Mouse (Mus musculus) MEL-GATA-1-ER (cell line): ENCODE data around the gene Calhm3.
"Not testable (repeated sequence)": the region's sequence is repeated elsewhere in the genome, so short reads cannot be mapped to it uniquely, and the experiment has no call there.

Experiments
- DNase-seq: peaks from one replicate; pipeline ENCODE4 v3.0.0-alpha.2; 2012; ENCODE audit warnings: low read depth; ENCODE audit errors: extremely low read depth

Calhm3 gene

DNA sequence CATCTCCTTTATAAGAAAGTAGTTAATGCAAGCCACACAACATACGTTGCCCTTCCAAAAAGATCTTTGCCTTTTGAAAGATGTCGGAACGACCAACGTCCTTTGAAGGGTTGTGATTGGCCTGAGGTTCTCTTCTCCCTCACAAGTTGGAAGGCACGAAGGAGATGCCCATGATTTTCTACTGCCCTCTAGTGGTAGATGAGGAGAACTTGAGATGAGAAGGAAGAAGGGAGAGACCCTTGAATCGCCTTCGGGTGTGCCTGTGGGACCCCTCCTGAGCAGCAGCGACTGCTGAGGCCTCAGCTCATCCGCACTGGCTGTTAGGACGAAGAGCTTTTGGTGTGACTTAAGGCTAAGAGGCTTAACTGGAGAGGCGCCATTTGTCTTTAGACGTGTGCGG, 10.7 kb upstream of the Calhm3 start:
- DNase-seq, result peak; percentile 88

DNA sequence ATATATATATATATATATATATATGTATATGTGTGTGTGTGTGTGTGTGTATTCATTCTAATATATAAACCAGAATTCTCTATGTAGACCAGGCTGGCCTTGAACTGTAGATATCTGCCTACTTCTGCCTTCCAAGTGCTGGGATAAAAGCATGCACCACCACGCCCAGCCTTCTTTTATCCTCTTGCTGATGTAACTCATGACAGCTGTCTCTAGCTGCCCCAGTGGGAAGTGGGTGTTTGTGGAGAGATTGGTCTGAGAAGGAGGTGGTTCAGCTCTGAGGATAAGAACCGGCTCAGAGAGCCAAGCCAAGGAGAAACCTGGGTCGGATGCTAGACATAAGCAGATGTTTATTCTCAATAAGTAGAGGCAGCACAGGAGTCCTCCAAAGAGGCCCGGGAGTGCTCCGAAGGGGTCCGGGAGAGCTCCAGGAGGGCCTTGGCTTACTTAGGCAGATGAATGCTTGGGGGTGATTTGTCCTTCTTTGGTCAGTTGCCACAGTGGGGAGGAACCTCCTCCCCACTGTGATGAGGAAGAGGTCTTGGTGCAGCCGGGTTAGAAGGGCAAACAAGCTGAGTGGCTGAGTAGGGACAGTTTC, 10.2 kb upstream of the Calhm3 start:
- peak; percentile 77 for DNase-seq

- DNase-seq, result no peak
Observed at GRCm38 (mm10) chr19:47166758-47167157, 9.2 kb upstream of the Calhm3 start.

GRCm38 (mm10) chr19:47163176-47163744, 5.7 kb upstream of the Calhm3 start:
- no peak for DNase-seq

GRCm38 (mm10) chr19:47161669-47162068, 4.1 kb upstream of the Calhm3 start:
- no peak for DNase-seq

DNA sequence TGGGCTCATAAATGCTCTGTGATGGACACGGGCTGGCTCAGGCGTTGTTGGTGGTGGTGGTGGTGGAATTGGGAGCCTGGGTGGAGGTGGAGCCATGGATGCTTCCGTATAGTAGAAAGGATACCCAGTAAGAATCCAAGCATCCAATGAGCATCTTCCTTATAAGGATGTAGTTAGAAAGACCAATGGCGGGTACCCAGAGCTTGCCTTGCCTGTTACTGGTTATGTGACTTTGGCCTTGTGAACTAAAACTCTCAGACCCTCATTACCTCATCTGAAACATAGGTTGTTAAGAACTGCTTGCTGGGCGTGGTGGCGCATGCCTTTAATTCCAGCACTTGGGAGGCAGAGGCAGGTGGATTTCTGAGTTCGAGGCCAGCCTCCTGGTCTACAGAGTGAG, 3.8 kb downstream of the Calhm3 start:
- no peak for DNase-seq

DNA sequence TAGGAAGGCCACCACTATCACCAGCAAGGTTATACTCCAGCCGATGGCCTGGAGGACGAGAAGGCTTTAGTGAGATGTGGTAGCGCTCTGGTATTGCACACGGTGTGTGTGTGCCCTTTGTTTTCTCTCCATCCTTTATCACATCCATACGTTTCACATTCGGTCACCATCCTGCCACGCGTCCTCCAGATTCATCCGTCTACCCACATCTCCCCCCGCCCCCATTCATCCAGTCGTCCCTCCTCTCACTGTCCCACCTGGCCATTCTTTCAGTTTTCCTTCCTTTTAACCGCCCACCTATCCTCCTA, 5.5 kb downstream of the Calhm3 start:
- DNase-seq, result no peak

DNA sequence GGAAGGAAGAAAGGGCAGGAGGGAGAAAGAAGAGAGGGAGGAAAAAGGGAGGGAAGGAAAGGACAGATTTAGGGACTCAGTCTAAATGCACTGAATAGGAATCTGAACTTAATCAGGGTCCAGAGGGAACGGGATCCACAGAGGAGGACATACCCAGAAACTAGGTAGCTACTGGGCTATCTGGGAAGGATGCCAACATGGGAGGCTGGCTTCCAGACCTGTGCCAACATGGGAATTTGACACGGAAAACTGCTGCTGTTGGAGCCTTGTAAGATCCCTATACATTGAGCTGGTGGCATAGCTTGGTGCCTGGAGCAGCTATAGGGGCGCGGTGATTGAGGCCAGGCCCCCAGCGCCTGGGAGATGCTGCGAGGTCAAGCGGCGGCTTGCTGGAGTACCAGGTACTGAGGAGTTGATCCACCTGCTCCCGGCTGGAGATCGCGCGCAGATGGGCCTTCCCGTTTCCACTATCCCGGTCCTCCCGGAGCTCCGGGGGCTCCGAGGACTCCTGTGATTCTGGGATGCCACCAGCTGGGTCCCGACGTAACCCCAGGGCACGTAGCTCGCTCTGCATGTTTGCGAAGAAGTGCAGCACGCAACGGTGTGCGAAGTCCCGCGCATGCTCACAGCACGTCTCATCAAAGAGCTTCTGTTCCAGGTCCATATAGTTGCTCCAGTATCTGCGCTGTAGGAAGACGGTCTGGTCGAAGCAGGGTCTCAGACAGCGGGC, 6.1 kb downstream of the Calhm3 start:
- no peak for DNase-seq

DNA sequence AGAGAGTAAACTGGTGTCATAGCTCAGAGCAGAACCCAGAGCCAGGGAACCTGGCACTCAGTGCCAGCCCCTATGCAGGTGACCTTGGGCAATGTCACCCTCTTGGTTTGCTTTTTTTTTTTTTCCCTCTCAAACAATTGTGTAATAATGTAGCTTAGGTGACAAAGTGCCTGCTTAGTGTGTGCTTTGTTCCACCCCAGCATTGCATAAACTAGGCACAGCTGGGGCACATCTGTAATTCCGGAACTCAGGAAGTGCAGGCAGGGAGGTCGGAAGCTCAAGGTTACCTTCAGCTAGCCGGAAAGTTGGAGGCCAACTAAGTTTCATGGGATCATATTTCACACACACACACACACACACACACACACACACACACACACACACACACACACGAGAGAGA, 7.7 kb downstream of the Calhm3 start:
- DNase-seq, result no peak

DNA sequence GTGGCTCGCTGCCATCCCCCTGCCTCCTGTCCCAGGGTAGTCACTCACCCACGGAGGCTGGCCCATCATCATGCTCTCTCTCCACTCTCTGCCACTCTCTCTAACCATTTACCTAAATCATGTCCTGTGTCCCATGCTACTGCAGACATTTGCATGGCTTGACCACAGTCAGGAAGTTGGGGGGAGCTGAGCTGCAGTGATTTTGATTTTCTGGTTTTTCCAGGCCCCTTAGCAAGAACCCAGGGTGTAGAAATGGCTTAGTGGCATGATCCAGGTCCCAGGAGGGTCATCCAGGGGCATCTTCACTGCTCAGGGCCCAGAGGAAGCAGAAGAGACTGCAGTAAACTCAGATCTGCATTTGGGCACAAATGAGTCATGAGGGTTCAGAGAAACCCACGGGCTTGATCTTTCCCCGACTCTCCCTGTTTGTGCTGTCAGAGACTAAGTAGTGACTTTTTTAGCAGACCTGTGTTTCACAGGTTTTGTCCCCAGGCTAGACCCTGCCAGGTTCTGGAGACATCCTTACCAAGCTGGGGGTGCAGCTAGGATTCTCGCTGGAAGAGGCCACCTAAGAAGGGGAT, 9.2 kb downstream of the Calhm3 start:
- DNase-seq, result no peak

DNA sequence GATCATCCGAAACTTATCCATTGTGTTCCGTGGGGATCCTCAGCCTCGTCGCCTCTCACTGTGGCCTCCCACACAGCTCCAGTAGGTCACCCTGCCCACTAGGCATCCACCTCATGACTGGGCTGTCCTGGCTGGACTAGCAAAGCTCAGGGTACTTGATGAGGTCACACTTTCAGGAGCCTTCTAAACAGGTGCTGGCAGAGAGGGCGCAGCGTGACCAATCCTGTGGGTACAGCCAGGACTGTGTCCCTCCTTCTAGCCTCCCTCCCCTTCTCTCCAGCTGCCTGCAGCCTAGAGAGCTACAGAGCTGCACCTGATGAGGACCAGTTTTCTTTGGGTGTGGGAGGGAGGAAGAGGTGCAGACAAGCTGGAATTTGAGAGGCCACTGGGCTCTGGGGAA, 13.4 kb downstream of the Calhm3 start, which contains the start of gene Calhm1:
Calhm1 (minus strand) TSS at position 101 of the 400 bp plus-strand sequence.
- DNase-seq, result no peak

DNA sequence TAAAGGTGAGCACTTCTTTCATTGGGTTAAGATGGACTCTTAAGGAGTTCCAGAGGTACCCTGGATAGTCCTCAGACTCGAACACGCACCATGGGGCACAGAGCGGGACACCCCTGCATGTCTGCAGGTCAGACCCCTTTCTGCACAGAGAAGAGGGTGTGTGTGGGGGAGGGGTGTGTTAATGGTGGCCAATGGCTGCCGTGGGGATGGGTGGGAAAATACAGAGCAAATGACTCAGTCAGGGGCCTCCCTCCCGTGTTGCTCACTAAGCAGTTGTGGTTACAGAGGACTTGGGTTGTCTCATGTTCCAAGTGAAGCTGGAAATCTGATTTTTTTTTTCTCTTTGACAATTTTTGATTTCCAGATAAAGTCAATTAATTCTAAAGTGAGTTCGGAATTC, 15.1 kb downstream of the Calhm3 start:
- DNase-seq, result no peak

GRCm38 (mm10) chr19:47139611-47140010, 18.0 kb downstream of the Calhm3 start:
- not testable (repeated sequence) for DNase-seq

DNA sequence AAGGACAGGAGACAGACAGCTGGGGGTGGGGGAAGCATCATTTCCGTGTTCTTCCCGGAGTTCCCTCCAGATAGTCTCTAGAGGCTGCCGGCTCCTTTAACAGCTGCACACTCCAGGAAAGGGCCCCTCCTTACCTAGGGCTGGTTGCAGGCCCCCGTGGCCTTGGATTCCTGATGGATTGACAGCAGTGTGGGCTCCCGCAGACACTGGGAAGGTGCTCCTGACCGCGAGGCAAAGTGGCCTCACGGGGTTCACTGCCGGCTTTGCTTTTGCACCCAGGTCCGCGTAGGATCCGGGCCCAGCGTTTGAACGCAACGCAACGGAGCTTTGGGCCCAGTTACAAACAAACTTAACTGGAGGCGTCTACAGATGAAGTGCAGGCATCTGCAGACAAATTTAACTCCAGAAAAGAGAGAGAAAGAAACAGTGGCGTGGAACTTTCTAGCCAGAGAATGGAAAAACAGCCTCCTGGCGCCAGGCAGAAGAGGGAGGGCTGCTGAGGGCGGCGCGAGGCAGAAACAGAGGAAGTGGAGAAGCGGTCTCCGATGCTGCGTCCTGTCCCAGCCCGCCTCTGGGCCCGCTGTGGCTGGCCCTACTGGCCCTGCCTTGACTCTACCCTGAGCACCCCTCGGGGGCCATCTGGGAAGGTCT, 19.7 kb downstream of the Calhm3 start, which contains the start of gene Calhm2:
Calhm2 (minus strand) TSS at position 524 of the 651 bp plus-strand sequence.
- peak; percentile 54 for DNase-seq

GRCm38 (mm10) chr19:47137051-47137581, 20.4 kb downstream of the Calhm3 start:
- peak; percentile 94 for DNase-seq

DNA sequence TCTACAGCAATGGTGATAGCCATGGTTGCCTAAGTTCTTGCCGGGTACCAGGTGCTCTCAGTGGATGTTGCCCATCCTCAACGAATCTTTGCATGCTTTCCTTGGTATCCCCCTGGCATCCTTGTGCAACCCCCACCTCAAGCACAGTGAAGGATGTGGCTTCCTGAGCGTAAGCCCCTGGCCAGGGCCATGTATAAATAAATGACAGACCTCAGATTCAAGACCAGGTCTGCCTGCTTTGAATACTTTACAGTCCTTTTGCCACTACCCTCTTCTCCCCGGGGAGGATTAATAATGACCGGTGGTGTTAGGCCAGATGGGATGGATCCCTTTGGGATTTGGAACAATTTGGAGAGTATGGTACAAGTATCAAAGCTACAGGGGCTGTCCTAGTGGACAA, 21.4 kb downstream of the Calhm3 start:
- no peak for DNase-seq

DNA sequence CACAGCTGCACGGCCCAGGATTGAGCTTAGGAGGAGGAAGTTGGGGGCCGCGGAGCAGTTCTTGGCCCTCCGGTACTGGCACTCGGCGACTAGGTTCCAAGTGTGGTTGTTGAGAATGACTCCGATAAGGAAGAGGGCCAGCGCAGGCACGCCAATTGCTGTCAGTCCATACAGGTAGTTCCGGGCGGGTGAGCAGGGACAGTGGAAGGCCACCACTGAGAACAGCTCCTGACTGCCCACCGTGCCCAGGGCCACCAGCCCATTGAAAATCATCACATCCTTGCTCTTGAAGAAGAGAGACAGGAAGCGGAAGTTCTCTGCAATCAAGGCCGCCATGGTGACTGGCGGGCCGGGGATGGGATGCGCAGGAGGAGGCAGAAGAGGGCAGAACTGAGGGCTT, 22.0 kb downstream of the Calhm3 start:
- no peak for DNase-seq

DNA sequence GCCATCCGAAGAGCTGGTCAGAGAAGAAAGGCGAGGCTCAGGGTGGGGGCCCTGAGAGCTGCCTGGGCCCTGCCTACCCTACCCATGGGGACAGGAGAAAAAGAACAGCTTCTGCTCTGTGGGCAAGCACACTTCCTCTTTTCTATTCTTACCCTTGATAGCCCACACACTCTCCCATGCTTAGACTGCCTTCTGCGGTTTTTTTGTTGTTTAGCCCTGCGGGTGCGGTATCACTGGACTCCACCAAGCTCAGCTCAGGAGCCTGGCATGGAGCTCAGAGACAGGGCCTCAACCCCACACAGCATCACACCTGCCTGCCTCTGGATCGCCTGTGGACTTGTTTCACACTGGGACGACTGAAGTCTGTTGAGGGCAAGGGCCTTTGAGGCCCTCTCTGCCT, 24.4 kb downstream of the Calhm3 start:
- DNase-seq, result peak; percentile 88

DNA sequence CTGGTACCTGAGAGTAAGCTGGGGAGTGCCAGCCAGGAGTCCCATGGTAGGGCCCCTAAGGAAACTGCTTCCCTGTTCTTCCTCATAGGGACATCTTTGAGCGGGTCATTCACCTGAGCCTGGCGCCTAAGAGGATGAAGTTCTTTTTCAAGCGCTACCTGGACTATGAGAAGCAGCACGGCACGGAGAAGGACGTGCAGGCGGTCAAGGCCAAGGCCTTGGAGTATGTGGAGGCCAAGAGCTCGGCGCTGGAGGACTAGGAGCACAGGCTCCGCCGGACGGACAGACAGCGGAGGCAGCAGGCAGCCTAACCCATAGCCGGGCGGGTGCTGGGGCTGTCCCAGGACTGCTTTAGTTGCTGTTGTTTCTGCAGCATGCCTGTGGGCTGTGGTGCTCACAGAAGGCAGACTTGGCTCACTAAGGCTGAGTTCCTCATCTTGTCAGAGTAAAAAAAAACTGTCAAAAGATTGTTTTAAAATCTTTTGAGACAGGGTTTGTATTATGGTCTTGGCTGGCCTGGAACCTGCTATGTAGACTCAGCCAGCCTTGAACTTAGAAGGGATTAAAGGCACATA, 26.9 kb downstream of the Calhm3 start:
- no peak for DNase-seq

DNA sequence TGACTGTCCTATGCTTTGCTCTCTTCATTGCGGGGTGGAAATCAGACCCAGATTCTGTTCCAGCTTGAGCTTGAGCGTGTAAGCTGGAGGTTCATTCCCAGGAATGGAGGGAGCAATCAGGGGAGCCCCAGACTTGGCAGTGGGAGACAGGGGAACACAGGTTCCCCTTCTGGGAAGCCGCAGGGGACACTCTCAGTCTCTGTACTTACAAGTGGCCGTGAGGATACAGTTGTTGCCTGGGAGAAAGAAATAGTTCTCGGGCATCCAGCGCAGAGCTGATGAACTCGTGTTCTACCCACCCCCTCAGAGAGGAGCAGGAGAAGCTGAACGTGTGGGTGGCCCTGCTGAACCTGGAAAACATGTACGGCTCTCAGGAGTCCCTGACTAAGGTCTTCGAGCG, 28.7 kb downstream of the Calhm3 start:
- DNase-seq, result no peak

GRCm38 (mm10) chr19:47128164-47128563, 29.4 kb downstream of the Calhm3 start:
- no peak for DNase-seq
